ENCODE assay signal across 14 mouse cellular contexts in genomic region chr16:94180122-94180870, GRCm38 (mm10).
DNase-seq lines count a peak whose midpoint lies in the region; ATAC-seq and TF ChIP-seq lines count a peak whose summit lies in the region.
"Had no signal": no experiment of that assay in that cellular context is flagged by ENCODE, and none has a peak within 500 bp of the region (broad histone marks: within the 10 kb centered on the region; RNA-seq: fewer than 3 reads in every experiment).

No protein-coding gene starts in this region.

- WGBS in midbrain, embryonic 10.5 days = 27% methylated on average over 12 of the region's 12 CpGs
- 29% methylated on average over 12 of the region's 12 CpGs for WGBS in midbrain, postnatal 0 days
- WGBS in forebrain, embryonic 12.5 days = 15% methylated on average over 12 of the region's 12 CpGs
- 40% methylated on average over 12 of the region's 12 CpGs for WGBS in hindbrain, postnatal 0 days

- H3K9ac ChIP-seq in midbrain, postnatal 0 days (replicated peaks; ENCODE audit: low read length, poor library complexity, severe bottlenecking) = no peak overlapping the region
- H3K9ac ChIP-seq in forebrain, embryonic 12.5 days = no peak overlapping the region
- no peak overlapping the region for H3K9ac ChIP-seq in hindbrain, postnatal 0 days (replicated peaks; ENCODE audit: low read length)
- H3K9ac ChIP-seq: embryonic facial prominence, embryonic 15.5 days; limb, embryonic 12.5 days; lung, embryonic 14.5 days had no signal

- peak; percentile 41 for DNase-seq in midbrain, embryonic 10.5 days (ENCODE audit: low spot score)
- DNase-seq in midbrain, postnatal 0 days (ENCODE audit: low spot score) = no peak
- DNase-seq in hindbrain, postnatal 0 days (ENCODE audit: low spot score) = peak; percentile 28
- peak; percentile 7 for DNase-seq in splenic B cell, adult 2 months (ENCODE audit: low read depth, low spot score)
- DNase-seq in left cerebral cortex, adult 9 months (ENCODE audit: low spot score in 2 of 2) = no peak
- DNase-seq in adrenal gland, adult 2 months = no peak
- DNase-seq in gastrocnemius, adult 8-10 months (ENCODE audit: low spot score in 2 of 2) = no peak
- DNase-seq: adrenal gland, postnatal 10 days; cerebellum, adult 11 months; lung, embryonic 14.5 days had no signal

- no peak for TF ChIP-seq CTCF in midbrain, postnatal 0 days (IDR thresholded peaks at IDR 0.05)
- no peak for TF ChIP-seq CTCF in hindbrain, postnatal 0 days (IDR thresholded peaks at IDR 0.05; ENCODE audit: low read depth)

- H3K9me3 ChIP-seq in midbrain, embryonic 10.5 days (replicated peaks) = no peaks in the 10 kb centered on the region
- no peaks in the 10 kb centered on the region for H3K9me3 ChIP-seq in midbrain, postnatal 0 days (ENCODE audit: low read length)
- no peaks in the 10 kb centered on the region for H3K9me3 ChIP-seq in forebrain, embryonic 12.5 days
- H3K9me3 ChIP-seq in hindbrain, postnatal 0 days (ENCODE audit: low read length) = no peaks in the 10 kb centered on the region
- H3K9me3 ChIP-seq: embryonic facial prominence, embryonic 15.5 days; limb, embryonic 12.5 days had no signal

- H3K4me2 ChIP-seq in midbrain, postnatal 0 days (ENCODE audit: low read depth, low read length, poor library complexity, severe bottlenecking) = no peak overlapping the region
- H3K4me2 ChIP-seq in forebrain, embryonic 12.5 days = peak overlapping the region; percentile 38
- peak overlapping the region; percentile 25; the same call in 1 of the 2 replicates for H3K4me2 ChIP-seq in hindbrain, postnatal 0 days (ENCODE audit: low read depth, low read length)
- H3K4me2 ChIP-seq: lung, embryonic 14.5 days had no signal

- H3K27ac ChIP-seq in midbrain, embryonic 10.5 days (replicated peaks) = peak overlapping the region; percentile 77
- H3K27ac ChIP-seq in midbrain, postnatal 0 days (ENCODE audit: low read depth, low read length) = no peak overlapping the region
- H3K27ac ChIP-seq in forebrain, embryonic 12.5 days = peak overlapping the region; percentile 22
- H3K27ac ChIP-seq in hindbrain, postnatal 0 days = no peak overlapping the region
- H3K27ac ChIP-seq: embryonic facial prominence, embryonic 15.5 days; limb, embryonic 12.5 days had no signal

- ATAC-seq in midbrain, postnatal 0 days (ENCODE audit: low FRiP score) = no peak
- peak; percentile 42; the same call in 1 of the 2 replicates for ATAC-seq in forebrain, embryonic 12.5 days (ENCODE audit: low FRiP score)
- ATAC-seq in hindbrain, postnatal 0 days = no peak
- ATAC-seq: intestine, postnatal 0 days had no signal

- no peaks in the 10 kb centered on the region for H3K36me3 ChIP-seq in midbrain, embryonic 10.5 days
- H3K36me3 ChIP-seq in midbrain, postnatal 0 days (ENCODE audit: insufficient read depth, low read length) = no peaks in the 10 kb centered on the region
- no peaks in the 10 kb centered on the region for H3K36me3 ChIP-seq in forebrain, embryonic 12.5 days (replicated peaks)
- H3K36me3 ChIP-seq in hindbrain, postnatal 0 days (ENCODE audit: insufficient read depth, low read length) = no peaks in the 10 kb centered on the region
- no peaks in the 10 kb centered on the region for H3K36me3 ChIP-seq in splenic B cell, adult 2 months (ENCODE audit: control insufficient read depth, insufficient read depth, low read length, poor library complexity, severe bottlenecking)
- H3K36me3 ChIP-seq: embryonic facial prominence, embryonic 15.5 days; limb, embryonic 12.5 days had no signal

- peaks cover 57% of the 10 kb centered on the region for H3K4me1 ChIP-seq in midbrain, embryonic 10.5 days
- no peaks in the 10 kb centered on the region for H3K4me1 ChIP-seq in midbrain, postnatal 0 days (ENCODE audit: insufficient read depth, low read length)
- peaks cover 47% of the 10 kb centered on the region for H3K4me1 ChIP-seq in forebrain, embryonic 12.5 days
- peaks cover 13% of the 10 kb centered on the region; the same call in 1 of the 2 replicates for H3K4me1 ChIP-seq in hindbrain, postnatal 0 days (ENCODE audit: insufficient read depth, low read length)

- H3K27me3 ChIP-seq in midbrain, embryonic 10.5 days (ENCODE audit: low read depth, poor library complexity, severe bottlenecking) = peaks cover 91% of the 10 kb centered on the region
- peaks cover 27% of the 10 kb centered on the region for H3K27me3 ChIP-seq in midbrain, postnatal 0 days (ENCODE audit: insufficient read depth, low read length)
- H3K27me3 ChIP-seq in forebrain, embryonic 12.5 days = peaks cover 84% of the 10 kb centered on the region
- 0 out of 2 replicates have a peak, but pooled peaks cover 4% of the 10 kb centered on the region for H3K27me3 ChIP-seq in hindbrain, postnatal 0 days (ENCODE audit: insufficient read depth, low read length)
- H3K27me3 ChIP-seq in splenic B cell, adult 2 months (ENCODE audit: control insufficient read depth, insufficient read depth, low read length, poor library complexity, severe bottlenecking) = no peaks in the 10 kb centered on the region

- peak overlapping the region; percentile 34 for H3K4me3 ChIP-seq in midbrain, embryonic 10.5 days
- H3K4me3 ChIP-seq in midbrain, postnatal 0 days (ENCODE audit: low read depth, low read length) = no peak overlapping the region
- no peak overlapping the region for H3K4me3 ChIP-seq in forebrain, embryonic 12.5 days (replicated peaks)
- no peak overlapping the region for H3K4me3 ChIP-seq in hindbrain, postnatal 0 days (ENCODE audit: low read length)
- H3K4me3 ChIP-seq: embryonic facial prominence, embryonic 15.5 days; limb, embryonic 12.5 days had no signal

Comparison
In these comparisons a context has a peak if more than half of its experiments do, and no peak if none do; other contexts are left out.
1. DNase-seq: peak in midbrain, embryonic 10.5 days (single experiment), hindbrain, postnatal 0 days (single experiment) and splenic B cell, adult 2 months (single experiment); none in midbrain, postnatal 0 days (single experiment), left cerebral cortex, adult 9 months (0 of 2), adrenal gland, adult 2 months (single experiment) and gastrocnemius, adult 8-10 months (0 of 2).
2. H3K27ac ChIP-seq: peak in midbrain, embryonic 10.5 days (single experiment) and forebrain, embryonic 12.5 days (single experiment); none in midbrain, postnatal 0 days (single experiment) and hindbrain, postnatal 0 days (single experiment).